Mouse (Mus musculus) CH12.LX (cell line): ENCODE data around the gene Hcar1. TPM values are rescaled to one million over a fixed set of nuclear protein-coding genes. Genes with fewer than 3 reads are reported as not detected.

Source experiments
- DNase-seq: peaks from one replicate; pipeline ENCODE4 v3.0.0-alpha.2; 2013; ENCODE audit errors: extremely low read depth
- H3K27ac ChIP-seq: 2 replicates; pipeline ENCODE4 v1.5.1; 2012; ENCODE audit warnings: low read depth, mild to moderate bottlenecking, control low read depth, moderate library complexity; ENCODE audit not compliant: insufficient read depth
- H3K27me3 ChIP-seq: replicated peaks from 2 replicates; pipeline ENCODE3; 2012; ENCODE audit warnings: inconsistent platforms
- H3K36me3 ChIP-seq, 2 experiments: replicated peaks in 1 of 2; 2 replicates each; pipeline versions ENCODE3 to v1.6.1; 2012; ENCODE audit warnings: inconsistent platforms in 1 of 2, low read length in 1 of 2, mild to moderate bottlenecking in 1 of 2, mixed read lengths in 1 of 2, moderate library complexity in 1 of 2; ENCODE audit not compliant: control insufficient read depth in 1 of 2, insufficient read depth in 1 of 2
- H3K4me1 ChIP-seq, 2 experiments: 2 replicates each; pipeline ENCODE4 v1.6.1; 2012; ENCODE audit warnings: inconsistent platforms in 1 of 2, moderate library complexity in 1 of 2; ENCODE audit not compliant: insufficient read depth in 2 of 2, control insufficient read depth in 1 of 2
- H3K4me2 ChIP-seq: 2 replicates; pipeline ENCODE4 v1.6.1; 2012; ENCODE audit warnings: low read depth, mild to moderate bottlenecking, control low read depth; ENCODE audit not compliant: poor library complexity, insufficient read depth, severe bottlenecking
- H3K4me3 ChIP-seq, 3 experiments: fragments of 150-350 bp in 1 of 3; sonication (generic) in 1 of 3; replicated peaks in 1 of 3; 2 replicates each; pipeline versions ENCODE3 to v1.5.1; 2011 to 2012; ENCODE audit warnings: low read depth in 2 of 3, low read length in 2 of 3, mild to moderate bottlenecking in 2 of 3, moderate library complexity in 2 of 3, control low read depth in 1 of 3, improper control_type of control experiment in 1 of 3, inconsistent platforms in 1 of 3, mixed read lengths in 1 of 3; ENCODE audit not compliant: poor library complexity in 1 of 3
- H3K79me2 ChIP-seq: replicated peaks from 2 replicates; pipeline ENCODE4 v1.6.1; 2012; ENCODE audit warnings: mild to moderate bottlenecking, moderate library complexity; ENCODE audit not compliant: control insufficient read depth, poor library complexity, insufficient read depth, severe bottlenecking; ENCODE audit errors: extremely low read depth
- H3K9ac ChIP-seq: 2 replicates; pipeline ENCODE4 v1.6.1; 2012; ENCODE audit warnings: low read depth, mild to moderate bottlenecking, control low read depth, moderate library complexity; ENCODE audit not compliant: insufficient read depth
- H3K9me3 ChIP-seq: replicated peaks from 2 replicates; pipeline ENCODE3; 2012; ENCODE audit warnings: low read length, inconsistent platforms, mixed read lengths
- CHD2 ChIP-seq: IDR thresholded peaks from 2 replicates; pipeline ENCODE4 v1.6.1; 2011; ENCODE audit warnings: low read length, improper control_type of control experiment
- CTCF ChIP-seq, 2 experiments: IDR thresholded peaks in 1 of 2; conservative IDR thresholded peaks in 1 of 2; 2 replicates each; pipeline ENCODE4 v1.5.1; 2011 to 2012; ENCODE audit warnings: low read depth in 2 of 2, low read length in 2 of 2, improper control_type of control experiment in 1 of 2, inconsistent platforms in 1 of 2, mild to moderate bottlenecking in 1 of 2, moderate library complexity in 1 of 2
- E2F4 ChIP-seq: IDR thresholded peaks from 2 replicates; pipeline ENCODE4 v1.6.1; 2011; ENCODE audit warnings: low read depth, low read length, improper control_type of control experiment; ENCODE audit not compliant: insufficient replicate concordance
- ELF1 ChIP-seq: IDR thresholded peaks from 2 replicates; pipeline ENCODE4 v1.6.1; 2014; ENCODE audit warnings: low read depth, mild to moderate bottlenecking, inconsistent platforms, low read length, improper control_type of control experiment
- ETS1 ChIP-seq: conservative IDR thresholded peaks from 2 replicates; pipeline ENCODE4 v1.6.1; 2012; ENCODE audit warnings: low read depth, mild to moderate bottlenecking, inconsistent platforms, low read length, improper control_type of control experiment, moderate library complexity
- GABPA ChIP-seq: IDR thresholded peaks from 2 replicates; pipeline ENCODE4 v1.6.1; 2012; ENCODE audit warnings: low read depth, low read length, improper control_type of control experiment, inconsistent platforms; ENCODE audit not compliant: insufficient replicate concordance
- HCFC1 ChIP-seq: IDR thresholded peaks from 2 replicates; pipeline ENCODE4 v1.6.1; 2012; ENCODE audit warnings: low read depth, mild to moderate bottlenecking, inconsistent platforms, low read length, improper control_type of control experiment
- IRF4 ChIP-seq: IDR thresholded peaks from 2 replicates; pipeline ENCODE4 v1.6.1; 2014; ENCODE audit warnings: low read depth, mild to moderate bottlenecking, inconsistent platforms, low read length, improper control_type of control experiment
- JUN ChIP-seq: IDR thresholded peaks from 2 replicates; pipeline ENCODE4 v1.6.1; 2011; ENCODE audit warnings: low read depth, mild to moderate bottlenecking, low read length, improper control_type of control experiment, moderate library complexity; ENCODE audit not compliant: insufficient read depth
- JUND ChIP-seq: conservative IDR thresholded peaks from 2 replicates; pipeline ENCODE4 v1.6.1; 2011; ENCODE audit warnings: low read depth, low read length, improper control_type of control experiment
- KAT2A ChIP-seq: IDR thresholded peaks from 2 replicates; pipeline ENCODE4 v1.6.1; 2012; ENCODE audit warnings: low read length, improper control_type of control experiment, inconsistent platforms; ENCODE audit not compliant: insufficient replicate concordance
- MAFK ChIP-seq: IDR thresholded peaks from 2 replicates; pipeline ENCODE4 v1.6.1; 2011; ENCODE audit warnings: low read length, improper control_type of control experiment; ENCODE audit not compliant: insufficient replicate concordance
- MAZ ChIP-seq: IDR thresholded peaks from 2 replicates; pipeline ENCODE4 v1.6.1; 2012; ENCODE audit warnings: low read depth, mild to moderate bottlenecking, inconsistent platforms, low read length, improper control_type of control experiment, moderate library complexity
- MXI1 ChIP-seq: IDR thresholded peaks from 2 replicates; pipeline ENCODE4 v1.6.1; 2011; ENCODE audit warnings: mild to moderate bottlenecking, low read depth, low read length, improper control_type of control experiment
- NELFE ChIP-seq: IDR thresholded peaks from 2 replicates; pipeline ENCODE4 v1.6.1; 2011; ENCODE audit warnings: low read depth, low read length, improper control_type of control experiment
- NRF1 ChIP-seq: IDR thresholded peaks from 2 replicates; pipeline ENCODE4 v1.6.1; 2014; ENCODE audit warnings: low read depth, mild to moderate bottlenecking, inconsistent platforms, low read length, improper control_type of control experiment, moderate library complexity
- PAX5 ChIP-seq: IDR thresholded peaks from 2 replicates; pipeline ENCODE4 v1.6.1; 2012; ENCODE audit warnings: low read length, inconsistent platforms, mixed read lengths
- POLR2A ChIP-seq: IDR thresholded peaks from 2 replicates; pipeline ENCODE4 v1.6.1; 2011; ENCODE audit warnings: low read depth, mild to moderate bottlenecking, improper control_type of control experiment, low read length
- POLR2AphosphoS2 ChIP-seq: IDR thresholded peaks from 2 replicates; pipeline ENCODE4 v1.6.1; 2011; ENCODE audit warnings: low read depth, low read length, improper control_type of control experiment
- SIN3A ChIP-seq: IDR thresholded peaks from 2 replicates; pipeline ENCODE4 v1.6.1; 2012; ENCODE audit warnings: low read length, improper control_type of control experiment, inconsistent platforms
- SMC3 ChIP-seq: IDR thresholded peaks from 2 replicates; pipeline ENCODE4 v1.6.1; 2011; ENCODE audit warnings: low read depth, low read length, improper control_type of control experiment
- TBP ChIP-seq: conservative IDR thresholded peaks from 2 replicates; pipeline ENCODE4 v1.6.1; 2011; ENCODE audit warnings: low read depth, low read length, improper control_type of control experiment
- TCF12 ChIP-seq: IDR thresholded peaks from 2 replicates; pipeline ENCODE4 v1.6.1; 2014; ENCODE audit warnings: low read depth, mild to moderate bottlenecking, inconsistent platforms, low read length, improper control_type of control experiment
- UBTF ChIP-seq: IDR thresholded peaks from 2 replicates; pipeline ENCODE4 v1.6.1; 2012; ENCODE audit warnings: low read depth, mild to moderate bottlenecking, inconsistent platforms, low read length, improper control_type of control experiment, moderate library complexity
- USF1 ChIP-seq: IDR thresholded peaks from 2 replicates; pipeline ENCODE4 v1.6.1; 2014; ENCODE audit warnings: low read depth, mild to moderate bottlenecking, inconsistent platforms, low read length, improper control_type of control experiment
- USF2 ChIP-seq: conservative IDR thresholded peaks from 2 replicates; pipeline ENCODE4 v1.6.1; 2011; ENCODE audit warnings: low read depth, low read length, improper control_type of control experiment
- ZC3H11A ChIP-seq: IDR thresholded peaks from 2 replicates; pipeline ENCODE4 v1.6.1; 2012; ENCODE audit warnings: low read depth, mild to moderate bottlenecking, inconsistent platforms, low read length, improper control_type of control experiment
- ZKSCAN1 ChIP-seq: IDR thresholded peaks from 2 replicates; pipeline ENCODE4 v1.6.1; 2012; ENCODE audit warnings: low read depth, inconsistent platforms, low read length, improper control_type of control experiment, borderline replicate concordance
- ZNF384 ChIP-seq: IDR thresholded peaks from 2 replicates; pipeline ENCODE4 v1.6.1; 2012; ENCODE audit warnings: low read depth, low read length, improper control_type of control experiment, inconsistent platforms
- dilution Hi-C: fragments of 300-500 bp; cut with MboI; formaldehyde crosslinking; loops from 2 replicates; pipeline ENCODE4 v1.14.3; 2020; ENCODE audit warnings: low sequenced_read_pairs; ENCODE audit not compliant: extremely low pct_unique_long_range_greater_than_20kb, extremely low pct_ligation_motif_present
- in situ Hi-C: fragments of 300-500 bp; cut with MboI; formaldehyde crosslinking; loops from 3 replicates; pipeline ENCODE4 v1.14.3; 2019; ENCODE audit warnings: low sequenced_read_pairs, low pct_ligation_motif_present, low pct_unique_long_range_greater_than_20kb, mixed read lengths
- polyA plus RNA-seq: library from polyadenylated mRNA; unstranded; fragments of >175 nt; gene quantifications from 2 replicates; pipeline ENCODE4 v1.2.1, GENCODE M21; 2012; ENCODE audit warnings: low read depth; ENCODE audit not compliant: insufficient read length
- total RNA-seq, 2 experiments: library from RNA; depleted of rRNA; stranded (reverse); fragments of 300-350 nt in 1 of 2; fragments of >200 nt in 1 of 2; gene quantifications; 2 replicates each; pipeline ENCODE4 v1.2.3; 2012 to 2014

Gene Hcar1
- total and polyA plus RNA-seq, 3 experiments: not detected

DNA sequence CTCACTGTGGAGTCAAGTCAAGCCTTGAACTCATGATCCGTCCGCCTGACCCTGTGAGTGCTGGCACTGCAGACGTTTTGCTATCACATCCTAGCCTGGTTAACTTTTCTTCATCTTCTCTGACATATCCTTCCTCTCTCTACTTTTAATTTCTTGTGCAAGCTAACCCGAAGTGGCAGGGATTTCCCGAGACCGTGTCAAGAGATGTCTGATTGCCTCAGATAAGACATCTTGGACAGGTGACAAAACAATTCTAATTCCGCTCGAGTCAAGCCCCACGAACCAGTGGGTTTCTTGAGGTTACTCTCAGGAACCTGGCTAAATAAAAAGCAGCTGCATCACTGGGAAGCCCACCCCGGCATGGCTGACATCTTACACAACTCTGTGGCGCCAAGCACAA, 21.0 kb downstream of the Hcar1 start:
- no peaks in the 10 kb centered on the region for H3K79me2 ChIP-seq
- DNase-seq: no peak
- no peaks in the 10 kb centered on the region for H3K27me3 ChIP-seq
- H3K4me2 ChIP-seq: no peak overlapping the region
- no peak overlapping the region for H3K27ac ChIP-seq
- H3K4me1 ChIP-seq: peaks cover 5 to 24% of the 10 kb centered on the region in 2 experiments
- no peaks in the 10 kb centered on the region for H3K9me3 ChIP-seq
- dilution Hi-C loops: no loop called here
- TF ChIP-seq TCF12 (no peak), SMC3 (no peak), ZNF384 (no peak), JUN (no peak), MXI1 (no peak), E2F4 (no peak), UBTF (no peak), NRF1 (no peak), IRF4 (no peak), ELF1 (no peak), CTCF (conservative IDR thresholded peaks at IDR 0.05 in 1 of 2, IDR thresholded peaks at IDR 0.05 in 1 of 2; ENCODE audit: low read depth in 2 of 2, low read length in 2 of 2) (no peak), TBP (no peak), MAZ (no peak), GABPA (no peak), ETS1 (no peak), SIN3A (no peak), HCFC1 (no peak), ZC3H11A (no peak)
- TF ChIP-seq, all 38 proteins: peak for 0
- Histone ChIP-seq H3K36me3 (no peaks in the 10 kb centered on the region), H3K4me3 (no peak overlapping the region), H3K9ac (no peak overlapping the region)
- in situ Hi-C loops: no loop called here

DNA sequence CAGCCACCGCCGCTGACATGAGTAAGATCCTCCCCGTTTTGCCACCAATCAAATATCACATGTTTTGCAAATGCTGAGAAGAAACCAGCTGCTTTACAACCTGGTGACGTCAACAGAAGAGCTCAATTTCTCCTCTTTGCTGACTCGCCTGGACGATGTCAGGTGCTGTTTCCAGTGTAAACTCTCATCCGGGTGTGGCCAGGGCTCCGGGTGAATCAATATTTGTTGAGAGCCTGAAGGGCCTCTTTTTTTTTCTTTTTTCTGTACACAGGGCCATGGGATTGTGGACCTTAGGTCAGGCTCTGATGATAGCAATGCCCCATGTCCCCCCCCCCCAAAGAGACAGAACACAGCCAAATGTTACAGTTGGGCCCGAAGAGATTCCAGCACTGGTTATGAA, 25.3 kb downstream of the Hcar1 start:
- H3K4me2 ChIP-seq: no peak overlapping the region
- DNase-seq: no peak
- no peak for TF ChIP-seq JUND
- TF ChIP-seq JUN: no peak
- TF ChIP-seq ZC3H11A: no peak
- TF ChIP-seq MAZ: no peak
- TF ChIP-seq USF2: no peak
- no peak for TF ChIP-seq POLR2A
- TF ChIP-seq POLR2AphosphoS2: no peak
- TF ChIP-seq GABPA: no peak
- TF ChIP-seq TCF12: no peak
- no peak for TF ChIP-seq ETS1
- no peak for TF ChIP-seq USF1
- TF ChIP-seq CHD2: no peak
- TF ChIP-seq MXI1: no peak
- TF ChIP-seq ZKSCAN1: no peak
- TF ChIP-seq MAFK: no peak
- TF ChIP-seq SMC3: no peak
- TF ChIP-seq KAT2A: no peak
- no peak for TF ChIP-seq NELFE
- no peak for TF ChIP-seq PAX5

More for the DNA sequence above, 25.3 kb downstream of the Hcar1 start:
- H3K27ac ChIP-seq: no peak overlapping the region
- H3K4me3 ChIP-seq: no peak overlapping the region
- no peaks in the 10 kb centered on the region for H3K27me3 ChIP-seq
- peaks cover 5 to 17% of the 10 kb centered on the region in 2 experiments; a peak in 3 of 4 replicates for H3K4me1 ChIP-seq
- no peak overlapping the region for H3K9ac ChIP-seq
- no peaks in the 10 kb centered on the region for H3K9me3 ChIP-seq
- H3K36me3 ChIP-seq: no peaks in the 10 kb centered on the region
- no peaks in the 10 kb centered on the region for H3K79me2 ChIP-seq
- dilution Hi-C loops: no loop called here
- in situ Hi-C loops: no loop called here
